Mouse (Mus musculus) C2C12 (cell line): ENCODE data around the gene Ece1.

Experiments
- CEBPB ChIP-seq: IDR thresholded peaks from one replicate; pipeline ENCODE4 v1.6.1; 2011; ENCODE audit warnings: low read depth, mild to moderate bottlenecking, control low read depth, moderate library complexity
- CTCF ChIP-seq: IDR thresholded peaks from one replicate; pipeline ENCODE4 v1.5.1; 2011; ENCODE audit not compliant: control insufficient read depth, insufficient read depth, insufficient read length
- FOSL1 ChIP-seq: IDR thresholded peaks from one replicate; pipeline ENCODE4 v1.8.0; 2011; ENCODE audit warnings: mild to moderate bottlenecking, low read length; ENCODE audit not compliant: poor library complexity, insufficient read depth, severe bottlenecking
- MAX ChIP-seq: IDR thresholded peaks from one replicate; pipeline ENCODE4 v1.6.1; 2011; ENCODE audit warnings: mild to moderate bottlenecking, control low read depth
- MYOD1 ChIP-seq: IDR thresholded peaks from one replicate; pipeline ENCODE4 v1.6.1; 2011; ENCODE audit warnings: low read depth; ENCODE audit not compliant: control insufficient read depth, insufficient read length
- MYOG ChIP-seq: IDR thresholded peaks from one replicate; pipeline ENCODE4 v1.6.1; 2011; ENCODE audit not compliant: control insufficient read depth, insufficient read length; ENCODE audit errors: extremely low read depth
- USF1 ChIP-seq: IDR thresholded peaks from one replicate; pipeline ENCODE4 v1.6.1; 2011; ENCODE audit warnings: low read depth, mild to moderate bottlenecking, control low read depth, moderate library complexity

DNA sequence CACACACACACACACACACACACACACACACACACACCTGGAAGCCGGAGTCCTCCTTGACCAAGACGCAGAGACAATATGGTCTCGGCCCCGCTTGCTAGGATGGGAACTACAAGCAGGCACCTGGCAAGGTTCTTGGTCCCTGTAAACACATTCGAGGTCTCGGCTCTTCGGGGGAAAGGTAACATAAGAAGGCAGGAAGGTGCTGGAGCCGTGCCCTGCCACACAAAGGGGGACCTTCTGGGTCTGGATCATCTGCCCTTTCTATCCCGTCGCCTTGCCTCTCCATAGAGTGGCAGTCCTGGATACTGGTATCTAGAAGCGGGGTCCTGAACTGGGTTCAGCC lies 102.5 kb downstream of the Ece1 start:
- no peak for TF ChIP-seq CTCF
- TF ChIP-seq USF1: no peak
- TF ChIP-seq MYOG: no peak
- no peak for TF ChIP-seq MAX
- no peak for TF ChIP-seq CEBPB
- no peak for TF ChIP-seq FOSL1
- no peak for TF ChIP-seq MYOD1
